Mouse (Mus musculus) lung, postnatal 4 days (tissue): Measurements from ENCODE around the gene Gm17428.
A peak's percentile ranks its signal among the peaks of the same experiment; 100 is the strongest.
"Not testable (repeated sequence)": the region's sequence is repeated elsewhere in the genome, so short reads cannot be mapped to it uniquely, and the experiment has no call there.

ENCODE experiments used
- DNase-seq, 2 experiments: peaks; one replicate each; pipeline ENCODE4 v3.0.0; 2021

Gene Gm17428

DNA sequence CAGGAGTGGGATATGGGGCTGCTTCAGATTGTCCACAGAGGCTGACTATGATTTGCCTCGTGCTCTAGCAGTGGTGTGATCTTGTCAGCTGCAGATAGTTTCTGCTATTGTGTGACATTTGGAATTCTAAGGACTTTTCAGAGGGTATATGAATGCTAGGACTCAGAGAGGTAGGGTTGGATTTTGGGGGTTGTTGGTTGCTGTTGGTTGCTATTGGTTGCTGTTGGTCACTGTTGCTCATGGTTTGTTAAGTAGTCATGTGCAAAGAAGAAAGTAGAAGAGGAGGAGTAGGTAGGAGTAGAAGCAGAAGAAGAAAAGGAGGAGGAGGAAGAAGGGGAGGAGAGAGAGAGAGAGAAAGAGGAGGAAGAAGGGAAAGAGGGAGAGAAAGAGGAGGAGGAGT is at the start of gene Gm17428:
Gm17428 (plus strand) TSS at position 301 of the 400 bp plus-strand sequence.
- no peak for DNase-seq

DNA sequence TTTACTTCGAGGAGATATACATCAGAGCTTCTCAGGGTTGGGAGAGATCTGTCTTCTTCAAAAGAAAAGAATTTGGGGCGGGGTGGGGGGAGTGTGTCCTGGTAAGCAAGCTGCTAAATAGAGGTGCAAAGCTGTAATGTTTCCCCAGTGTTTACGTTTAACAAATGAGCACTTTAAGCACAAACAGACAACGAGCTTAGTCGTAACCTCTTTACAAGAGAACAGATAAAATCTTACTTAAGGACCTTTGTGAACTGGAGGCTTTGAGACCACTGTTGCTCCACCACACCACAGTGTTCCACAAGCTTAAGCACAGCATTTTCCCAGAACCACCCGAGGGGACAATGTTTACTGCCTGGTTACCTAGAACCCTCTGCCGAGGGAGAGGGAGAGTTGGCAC is 49.4 kb upstream of the Gm17428 start:
- DNase-seq, result no peak

DNA sequence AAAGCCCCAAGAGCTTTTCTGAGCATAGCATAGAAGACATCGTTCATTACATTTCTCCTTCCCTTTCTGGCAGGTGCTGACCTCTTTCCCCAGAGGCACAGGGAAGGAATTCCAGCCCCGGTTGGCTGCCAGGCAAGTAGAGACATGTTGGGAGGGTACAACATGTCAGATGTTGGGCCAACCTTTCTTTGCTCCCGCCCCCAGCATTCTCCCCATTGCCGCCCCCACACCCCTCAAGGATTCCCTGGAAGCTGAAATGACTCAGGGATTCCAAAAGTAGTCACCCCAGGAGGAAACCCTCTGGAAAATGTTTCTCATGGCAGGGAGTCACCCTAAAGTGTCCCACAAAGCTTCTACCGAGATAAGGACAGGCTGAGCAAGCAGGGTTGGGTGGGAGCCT is 46.9 kb upstream of the Gm17428 start:
- no peak for DNase-seq

DNA sequence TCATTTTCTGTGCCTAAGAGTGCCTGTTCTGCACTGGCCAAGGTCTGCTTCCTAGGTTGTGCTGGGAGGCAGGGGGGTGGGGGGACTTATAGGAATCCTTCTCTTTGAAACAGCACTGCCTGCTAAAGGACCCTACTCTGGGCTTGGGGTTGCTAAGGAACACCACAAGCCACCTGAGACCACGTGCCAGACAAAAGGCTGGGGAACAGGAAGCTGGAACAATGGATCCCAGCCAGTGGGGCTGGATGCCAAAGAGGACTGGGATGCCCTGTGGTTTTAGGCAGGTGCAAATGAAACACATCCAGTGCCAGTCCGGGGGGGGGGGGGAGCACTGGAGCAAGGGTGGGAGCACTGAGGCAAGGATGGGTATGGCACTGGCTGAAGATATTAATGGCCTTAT is 46.3 kb upstream of the Gm17428 start:
- peak in 1 of 2 experiments; percentile 27 for DNase-seq

DNA sequence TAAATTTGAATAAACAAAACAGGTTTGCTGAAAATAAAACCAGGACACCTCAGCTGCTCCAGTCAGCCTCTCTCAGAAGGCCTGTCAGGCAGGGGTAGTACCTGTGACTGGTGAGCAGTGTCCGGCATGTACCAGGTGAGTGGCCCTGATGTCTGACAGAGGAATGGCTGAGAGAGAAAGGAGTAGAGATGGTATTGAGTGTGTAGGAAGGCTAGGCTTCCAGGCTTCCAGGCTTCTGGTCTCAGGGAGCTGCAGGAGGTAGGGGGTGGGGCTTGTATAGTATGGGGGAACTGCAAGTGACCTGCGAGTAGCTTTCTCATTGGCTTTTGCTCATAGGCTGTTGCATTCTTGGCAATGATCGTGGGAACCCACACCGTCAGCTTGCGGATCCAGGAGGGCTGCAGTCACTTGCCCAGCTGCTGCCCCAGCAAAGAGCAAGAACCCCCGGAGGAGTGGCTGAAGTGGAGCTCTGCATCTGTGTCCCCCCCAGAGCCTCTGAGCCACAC is 44.0 kb upstream of the Gm17428 start, which contains the start of gene Il25:
Il25 (plus strand) TSS at position 51 of the 506 bp plus-strand sequence.
- DNase-seq, result no peak

DNA sequence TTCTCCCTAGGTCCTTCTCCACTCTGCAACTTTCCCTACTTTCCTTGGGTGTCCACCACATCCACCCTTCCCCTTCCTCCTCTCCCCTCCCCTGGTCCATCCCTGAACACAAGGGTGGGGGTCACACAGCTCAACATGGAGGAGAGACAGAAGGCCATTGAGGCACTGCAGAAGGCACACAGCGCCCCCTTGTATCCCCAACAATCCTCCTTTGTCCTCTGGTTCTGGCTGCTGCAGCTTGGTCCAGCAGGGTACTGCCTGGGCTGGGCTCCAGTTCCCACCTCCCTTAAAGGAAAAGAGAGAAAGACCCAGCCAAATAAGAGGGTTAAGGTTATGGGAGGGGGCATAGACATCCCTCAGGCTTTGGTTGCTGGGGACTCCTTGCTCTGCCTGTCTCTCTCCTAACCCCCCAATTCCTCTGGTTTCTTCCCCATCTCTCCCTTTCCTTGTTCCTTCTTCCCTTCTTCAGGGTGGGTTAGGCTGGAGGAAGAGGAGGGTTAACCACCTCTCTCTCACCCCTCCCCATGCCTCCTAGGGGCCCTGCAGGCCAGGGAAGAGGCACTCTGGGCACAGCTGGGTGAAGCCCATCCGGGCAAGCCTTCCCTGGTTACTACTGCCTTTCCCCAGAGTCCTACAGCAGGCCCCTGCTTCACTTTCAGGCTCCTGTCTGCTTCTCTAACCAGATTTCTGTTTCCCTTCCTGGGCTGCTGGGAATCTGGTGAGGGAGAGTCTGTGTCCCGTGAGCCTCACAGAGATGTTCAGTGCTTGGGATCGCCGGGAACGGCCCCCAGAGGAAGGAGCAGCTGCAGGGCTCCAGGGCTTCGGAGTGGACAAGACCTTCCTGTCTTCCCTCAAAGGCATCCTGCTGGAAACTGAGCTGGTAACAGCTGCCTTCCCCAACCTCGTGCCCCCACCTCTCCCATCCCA is 40.6 kb upstream of the Gm17428 start, which contains the start of gene Cmtm5:
Cmtm5 (plus strand) TSS at position 358 of the 927 bp plus-strand sequence.
- no peak for DNase-seq

DNA sequence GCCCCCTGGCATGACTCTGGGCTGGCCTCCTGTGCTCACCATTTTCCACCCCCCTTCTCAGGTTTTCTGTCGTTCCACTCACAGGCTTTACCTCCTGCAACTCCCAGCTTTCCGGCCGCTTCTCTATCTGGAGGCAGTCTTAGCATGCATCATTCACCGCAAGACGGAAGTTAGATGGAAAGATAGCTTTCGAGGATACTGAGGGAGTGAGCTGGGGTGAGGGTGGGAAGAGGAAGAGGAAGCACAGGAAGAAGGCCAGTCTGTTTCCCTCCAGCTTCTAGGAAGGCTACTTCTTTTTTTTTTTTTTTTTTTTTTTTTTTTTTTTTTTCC is 39.9 kb upstream of the Gm17428 start:
- no peak for DNase-seq

DNA sequence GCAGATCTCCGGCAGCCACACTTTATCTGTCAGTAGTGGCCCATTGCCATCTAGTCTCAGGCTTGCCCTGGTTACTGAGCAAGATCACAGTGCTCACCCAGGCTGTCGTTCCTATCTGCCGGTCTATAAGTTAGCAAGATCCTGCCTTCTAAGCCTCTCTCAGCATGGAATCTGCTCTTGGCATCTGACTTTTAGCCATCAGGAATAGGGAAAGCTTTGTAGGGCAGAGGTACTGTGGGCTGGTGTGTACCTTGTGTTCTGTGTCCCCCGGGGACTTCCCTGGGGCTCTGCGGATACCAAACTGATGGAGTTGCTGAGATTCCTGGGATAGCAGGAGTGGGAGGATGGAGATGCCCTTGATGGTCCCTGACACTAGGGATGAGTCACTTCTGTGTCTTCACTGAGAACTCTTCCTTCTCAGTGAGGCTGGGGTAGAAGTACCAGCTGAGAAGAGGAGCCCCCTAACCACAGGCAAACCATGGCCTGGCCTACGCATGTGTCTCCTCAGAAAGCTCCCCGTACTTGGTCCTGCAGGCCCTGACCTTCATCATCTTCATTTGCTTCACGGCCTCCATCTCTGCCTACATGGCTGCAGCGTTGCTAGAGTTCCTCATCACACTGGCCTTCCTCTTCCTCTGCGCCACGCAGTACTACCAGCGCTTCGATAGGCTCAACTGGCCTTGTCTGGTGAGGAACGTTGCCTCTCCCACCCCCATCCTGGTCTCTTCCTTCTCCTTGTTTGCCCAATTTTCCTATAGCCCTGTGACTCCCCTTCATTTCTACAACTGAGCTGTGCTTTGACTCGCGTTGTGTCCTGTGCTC is 39.2 kb upstream of the Gm17428 start:
- DNase-seq, result no peak

DNA sequence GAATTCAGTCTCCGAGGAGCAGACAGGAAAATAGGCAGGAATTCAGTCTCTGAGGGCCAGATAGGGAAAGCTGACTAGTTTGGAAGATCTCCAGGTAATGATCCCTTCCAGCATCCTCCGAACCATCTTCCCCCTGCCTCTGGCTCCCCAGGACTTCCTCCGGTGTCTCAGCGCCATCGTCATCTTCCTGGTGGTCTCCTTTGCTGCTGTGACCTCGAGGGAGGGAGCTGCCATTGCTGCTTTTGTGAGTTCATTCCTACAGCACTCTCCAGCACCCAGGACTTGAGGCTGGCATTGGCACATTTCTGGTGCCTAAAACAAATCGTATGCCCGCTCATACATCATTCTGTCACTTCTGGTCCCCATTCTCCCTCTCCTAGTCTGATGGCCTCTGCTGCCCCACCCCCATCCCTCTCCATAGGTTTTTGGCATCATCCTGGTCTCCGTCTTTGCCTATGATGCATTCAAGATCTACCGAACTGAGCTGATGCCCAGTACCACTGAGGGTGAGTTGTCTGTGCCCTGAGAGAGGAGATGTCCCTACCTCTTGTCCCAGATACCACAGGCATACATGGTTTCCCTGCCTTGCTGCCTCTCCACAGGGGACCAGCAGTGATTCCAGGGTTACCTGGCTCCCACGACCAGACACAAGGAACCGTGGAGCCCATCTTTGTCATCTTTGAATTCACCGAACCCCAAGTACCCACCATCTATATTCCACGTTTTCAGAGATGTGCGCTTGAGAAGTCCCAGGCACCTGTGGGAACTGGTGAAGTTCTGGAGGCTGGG is 38.1 kb upstream of the Gm17428 start:
- DNase-seq, result no peak

DNA sequence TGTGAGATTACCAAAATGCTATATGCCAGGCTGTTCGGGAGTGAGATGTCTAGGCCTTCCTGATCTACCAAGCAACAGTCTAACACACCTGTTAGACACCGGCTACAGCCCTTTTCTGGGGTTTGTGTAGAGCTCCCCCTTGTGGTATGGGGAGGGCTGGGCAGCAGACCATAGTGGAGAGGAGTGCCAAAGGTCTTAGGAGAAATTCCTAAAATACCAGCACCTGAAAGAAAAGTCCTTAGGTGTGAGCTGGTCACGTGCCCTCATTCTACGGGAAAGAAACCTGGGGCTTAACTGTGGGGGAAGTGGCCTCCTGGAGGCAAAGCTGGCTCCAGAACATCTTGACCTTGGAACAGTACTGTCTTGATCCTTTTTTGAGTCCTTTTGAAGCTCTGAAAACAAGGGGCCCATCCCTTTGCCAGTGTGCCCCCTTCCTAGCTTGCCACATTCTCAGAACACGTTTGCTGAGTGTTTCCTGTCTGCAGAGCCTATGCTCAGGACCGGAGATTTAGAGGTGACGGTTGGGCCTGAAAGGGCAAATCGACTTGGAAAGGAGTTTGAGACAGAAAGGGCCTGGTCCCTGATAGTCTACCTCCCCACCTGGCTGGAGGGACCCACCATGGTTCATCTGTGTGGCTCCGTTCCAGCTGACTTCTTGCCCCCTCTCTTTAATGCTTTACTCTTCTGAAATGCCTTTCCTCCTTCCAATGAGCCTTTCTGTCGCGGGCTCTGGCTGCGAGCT is 37.1 kb upstream of the Gm17428 start:
- peak; percentile 79 to 82 for DNase-seq

DNA sequence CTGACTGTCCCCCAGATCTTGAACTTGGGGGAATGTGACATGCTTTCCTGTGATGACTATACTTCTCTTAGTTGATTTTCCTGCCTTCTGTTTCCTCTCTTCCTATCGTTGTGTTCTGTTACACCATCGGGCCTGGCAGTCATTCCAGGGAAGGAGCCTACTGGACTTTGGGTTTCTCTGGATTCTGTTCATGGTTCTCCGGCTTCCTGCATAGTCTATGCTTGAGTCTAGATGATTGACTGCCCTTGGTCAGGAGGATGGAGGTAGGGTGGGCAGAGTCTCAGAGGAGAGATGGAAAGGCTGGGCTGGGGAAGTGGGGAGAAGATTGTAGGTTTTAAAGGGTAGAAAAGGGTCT is 36.6 kb upstream of the Gm17428 start:
- DNase-seq, result no peak

DNA sequence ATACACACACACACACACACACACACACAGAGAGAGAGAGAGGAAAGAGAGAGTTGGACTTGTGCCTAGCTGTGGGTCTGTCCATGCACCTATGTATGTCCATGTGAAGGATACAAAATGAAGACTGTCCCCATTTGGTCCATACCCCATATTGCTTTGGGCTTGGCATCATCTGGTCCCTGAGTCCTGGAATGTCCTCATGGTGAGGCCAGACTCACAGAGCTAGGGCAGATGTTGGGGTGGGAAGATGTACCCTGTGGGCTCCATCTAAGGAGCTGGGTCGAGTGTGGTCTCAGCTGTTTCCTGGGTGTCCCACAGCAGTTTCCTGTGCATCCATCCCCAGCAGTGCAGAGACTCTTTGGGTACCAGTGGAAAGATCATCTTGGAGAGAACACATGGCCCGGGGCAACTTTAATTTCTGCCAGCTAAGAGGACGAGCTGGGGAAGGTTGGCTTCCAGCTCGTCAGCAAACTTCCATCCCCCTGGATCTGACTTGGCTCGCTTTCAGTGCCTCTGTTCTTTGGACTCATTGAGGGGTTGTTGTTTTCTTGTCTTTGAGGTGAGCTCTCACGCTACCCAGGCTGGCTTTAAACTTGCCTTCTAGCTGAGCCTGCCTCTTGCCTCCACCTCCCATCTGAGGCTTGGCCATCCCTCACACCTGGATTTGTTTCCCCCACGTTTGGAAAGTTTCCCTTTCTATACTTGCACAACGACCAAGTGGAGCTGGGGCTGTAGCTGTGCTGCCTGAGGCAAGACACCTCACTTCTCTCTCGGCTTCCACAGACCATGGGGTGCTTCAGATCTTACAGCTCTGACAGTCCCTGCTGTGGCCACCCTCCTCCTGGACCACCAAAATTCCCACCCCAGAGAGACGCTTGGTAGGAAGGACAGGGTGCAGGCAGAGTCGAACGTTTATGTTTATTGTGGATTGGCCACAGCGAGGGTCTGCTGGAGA is 35.4 kb upstream of the Gm17428 start:
- DNase-seq, result no peak

DNA sequence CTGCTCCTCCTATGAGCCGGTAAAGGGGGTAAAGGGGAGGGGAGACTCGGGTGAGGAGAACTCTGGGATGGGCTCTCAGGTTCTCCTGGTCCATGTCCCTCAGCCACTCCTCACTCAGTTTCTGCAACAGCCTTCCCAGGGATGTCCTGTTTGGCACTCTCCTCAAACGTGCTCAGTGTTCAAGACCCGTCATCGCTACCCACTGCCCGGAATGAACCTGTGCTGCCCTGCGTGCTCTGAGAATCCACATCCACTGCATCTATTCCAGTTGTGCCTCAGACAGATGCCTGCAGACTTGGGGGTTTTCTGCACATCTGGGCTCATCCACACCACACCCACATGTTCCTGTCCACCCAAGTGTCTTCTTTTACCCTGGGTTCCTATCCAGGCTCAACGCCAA is 34.3 kb upstream of the Gm17428 start:
- no peak for DNase-seq

DNA sequence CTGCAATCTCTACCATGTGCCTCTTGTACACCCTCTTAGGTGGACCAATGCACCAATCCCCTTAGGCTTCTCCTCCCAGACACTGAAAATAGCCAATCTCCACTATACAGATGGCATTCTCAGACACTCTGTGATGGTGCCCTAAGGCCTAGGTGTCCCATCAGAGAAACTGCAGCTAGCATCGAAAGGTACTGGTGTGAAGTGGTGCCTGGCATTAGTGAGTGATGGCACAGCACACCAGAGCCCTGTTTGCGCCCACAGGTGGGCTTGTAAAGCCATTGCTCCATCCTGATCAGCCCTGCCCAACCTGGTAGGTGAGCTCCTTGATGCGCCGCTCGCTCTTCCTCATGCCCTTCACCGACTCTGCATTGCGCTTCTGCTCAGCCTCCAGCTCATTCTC is 32.8 kb upstream of the Gm17428 start:
- DNase-seq, result no peak

DNA sequence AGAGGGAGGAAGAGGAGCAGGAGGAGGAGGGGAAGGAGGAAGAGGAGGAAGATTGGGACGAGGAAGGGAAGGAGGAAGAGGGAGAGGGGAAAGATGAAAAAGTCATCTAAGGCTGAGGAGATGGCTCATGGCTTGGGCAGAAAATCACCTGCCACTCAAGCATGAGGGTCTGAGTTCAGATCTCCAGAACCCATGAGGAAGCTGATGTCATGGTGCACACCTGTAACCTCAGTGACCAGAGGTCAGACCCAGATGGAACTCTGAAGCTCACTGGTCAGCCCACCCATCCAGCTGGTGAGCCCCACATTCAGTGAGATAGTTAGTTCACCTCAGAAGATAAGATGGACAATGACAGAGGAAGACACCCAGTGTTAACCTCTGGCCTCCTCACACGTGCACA is 31.8 kb upstream of the Gm17428 start:
- no peak for DNase-seq

DNA sequence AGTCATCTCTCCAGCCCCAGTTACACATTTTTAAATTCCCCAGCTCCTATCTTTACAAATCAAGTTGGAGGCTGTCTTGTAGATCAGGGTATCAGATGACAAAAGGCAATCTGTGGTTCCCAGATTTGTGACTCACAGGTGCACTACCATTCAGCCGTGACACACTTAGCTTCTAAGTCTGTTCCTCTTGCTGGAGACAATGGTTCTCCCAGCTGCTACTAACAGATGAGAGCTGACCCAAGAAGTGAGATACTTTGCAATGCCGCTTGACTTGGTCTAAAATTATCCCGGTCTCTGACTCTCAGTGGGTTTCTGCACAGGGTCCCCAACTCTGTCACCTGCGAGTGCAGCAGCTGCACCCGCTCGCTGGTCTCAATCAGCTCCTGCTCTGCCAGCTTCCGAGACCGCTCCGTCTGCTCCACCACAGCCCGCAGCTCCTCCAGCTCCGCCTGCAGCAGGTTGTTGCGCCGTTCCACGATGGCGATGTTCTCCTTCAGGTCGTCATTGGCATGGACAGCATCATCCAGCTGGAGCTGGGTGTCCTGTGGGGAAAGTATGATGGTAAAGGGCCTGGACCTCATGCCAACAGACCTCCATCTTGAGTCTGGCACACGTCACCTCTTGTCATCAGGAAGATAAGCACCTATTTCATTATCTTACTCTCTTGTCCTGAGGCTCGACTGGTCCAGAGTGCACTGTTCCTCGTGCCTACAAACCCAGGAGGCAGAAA is 30.6 kb upstream of the Gm17428 start:
- DNase-seq, result no peak

DNA sequence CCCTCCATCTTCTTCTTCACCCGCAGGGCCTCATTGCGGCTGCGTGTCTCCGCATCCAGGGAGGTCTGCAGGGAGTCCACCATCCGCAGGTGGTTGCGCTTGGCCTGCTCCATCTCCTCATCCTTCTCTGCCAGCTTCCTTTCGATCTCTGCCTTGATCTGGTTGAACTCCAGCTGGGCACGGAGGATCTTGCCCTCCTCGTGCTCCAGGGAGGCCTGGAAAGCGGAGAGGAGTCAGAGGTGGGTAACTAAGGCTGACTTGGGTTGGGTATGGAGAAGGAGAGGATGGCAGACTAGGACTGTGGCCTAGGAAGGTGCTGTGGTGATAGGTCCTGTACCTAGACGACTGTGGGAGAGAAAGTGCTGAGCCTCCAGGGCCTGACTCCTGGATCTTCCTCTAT is 29.7 kb upstream of the Gm17428 start:
- DNase-seq, result not testable (repeated sequence)

DNA sequence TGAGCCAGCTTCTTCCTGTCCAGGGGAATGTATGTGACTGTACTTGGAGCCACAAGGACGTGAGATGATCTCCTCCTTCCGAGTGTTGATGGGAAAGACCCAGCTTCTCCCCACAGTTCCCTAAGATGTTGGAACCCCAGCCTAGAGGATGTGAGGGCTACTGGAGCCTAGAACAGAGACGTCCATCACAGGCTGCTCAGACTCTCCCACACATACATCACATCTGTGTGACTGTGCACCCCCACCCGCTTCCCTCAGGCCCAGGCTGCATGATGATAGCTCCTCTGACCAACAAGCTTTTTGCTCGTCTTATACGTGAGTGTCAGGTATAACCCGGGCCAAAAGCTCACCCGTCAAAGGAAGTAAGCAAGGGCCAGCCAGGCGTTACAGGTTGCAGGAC is 28.0 kb upstream of the Gm17428 start:
- no peak for DNase-seq

DNA sequence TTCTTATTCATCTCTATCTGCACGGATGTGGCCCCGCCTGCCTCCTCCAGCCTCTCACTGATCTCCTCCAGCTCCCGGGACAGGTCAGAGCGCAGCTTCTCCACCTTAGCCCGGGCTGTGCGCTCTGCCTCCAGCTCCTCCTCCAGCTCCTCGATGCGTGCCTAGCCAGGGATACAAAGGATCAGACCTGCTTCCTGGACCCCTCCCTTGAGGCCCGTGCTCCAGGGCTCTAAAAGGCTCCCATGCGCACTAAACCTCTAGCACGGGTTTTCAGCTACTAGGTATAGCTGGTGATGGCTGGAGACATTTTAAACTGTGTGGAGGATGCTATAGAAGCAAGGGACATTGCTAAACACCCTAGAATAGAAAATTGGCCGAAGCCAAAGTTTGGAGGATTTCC is 26.2 kb upstream of the Gm17428 start:
- DNase-seq, result no peak

DNA sequence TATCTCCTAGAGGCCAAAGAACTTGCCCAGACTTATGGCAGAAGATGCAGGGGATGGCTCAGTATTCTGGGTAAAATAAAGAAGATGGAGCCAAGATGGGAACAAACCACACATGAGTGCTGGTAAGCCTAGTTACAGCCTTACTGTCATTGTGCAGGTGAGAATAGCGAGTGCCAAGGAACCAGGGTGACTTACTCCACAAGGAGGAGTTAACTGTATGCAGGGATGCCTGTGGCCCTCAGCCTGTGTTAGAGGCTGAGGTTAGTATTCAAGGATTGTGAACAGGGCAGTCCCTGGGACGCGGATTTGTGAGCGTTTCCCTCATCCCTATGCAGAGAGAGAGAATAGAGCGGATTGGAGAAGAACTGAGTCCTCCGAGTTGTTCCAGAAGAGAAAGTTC is 25.1 kb upstream of the Gm17428 start:
- DNase-seq, result no peak
